Mouse (Mus musculus) lung, postnatal 0 days (tissue): ENCODE data around the gene Abhd10.

Source experiments
- CTCF ChIP-seq: IDR thresholded peaks from 2 replicates; pipeline ENCODE4 v1.5.1; 2016; ENCODE audit warnings: antibody characterized with exemption, mild to moderate bottlenecking
- EP300 ChIP-seq: IDR thresholded peaks from 2 replicates; pipeline ENCODE4 v1.6.1; 2016; ENCODE audit warnings: antibody characterized with exemption, mild to moderate bottlenecking, control low read depth

GRCm38 (mm10) chr16:45737880-45738279 lies 4.9 kb downstream of the Abhd10 start:
- no peak for TF ChIP-seq CTCF
- TF ChIP-seq EP300: no peak
